Mouse (Mus musculus) left cerebral cortex, adult 18-20 months (tissue): Measurements from ENCODE around the gene Ddx58. TPM values are rescaled to one million over a fixed set of nuclear protein-coding genes. Genes with fewer than 3 reads are reported as not detected.
A peak's percentile ranks its signal among the peaks of the same experiment; 100 is the strongest.

Experiments
- DNase-seq, 2 experiments: peaks; one replicate each; pipeline ENCODE4 v3.0.0; 2021 to 2022; ENCODE audit warnings: low spot score in 2 of 2, mixed read lengths in 1 of 2
- total RNA-seq, 2 experiments: library from RNA; stranded (reverse); gene quantifications; 2 replicates each; pipeline ENCODE4 v1.2.3; 2021

The Ddx58 gene
- total RNA-seq, 2 experiments from 2014 or later, result 4.0 to 4.4 TPM

- DNase-seq, result no peak
These were observed 55.8 kb downstream of the Ddx58 start for GRCm38 (mm10) chr4:40183781-40184180.

GRCm38 (mm10) chr4:40182651-40183320 lies 56.8 kb downstream of the Ddx58 start:
- DNase-seq, result peak; percentile 63 to 72

GRCm38 (mm10) chr4:40181681-40182080 lies 57.9 kb downstream of the Ddx58 start:
- no peak for DNase-seq

- DNase-seq, result no peak
These were observed 59.6 kb downstream of the Ddx58 start for GRCm38 (mm10) chr4:40180046-40180445.

- no peak for DNase-seq
These were observed 61.0 kb downstream of the Ddx58 start for GRCm38 (mm10) chr4:40178584-40178983.

- no peak for DNase-seq
These were observed 65.3 kb downstream of the Ddx58 start for GRCm38 (mm10) chr4:40174321-40174720.

- DNase-seq, result no peak
These were observed 67.3 kb downstream of the Ddx58 start for GRCm38 (mm10) chr4:40172336-40172735.

GRCm38 (mm10) chr4:40171477-40171876 lies 68.2 kb downstream of the Ddx58 start:
- no peak for DNase-seq

GRCm38 (mm10) chr4:40163646-40164045 lies 76.0 kb downstream of the Ddx58 start:
- no peak for DNase-seq

GRCm38 (mm10) chr4:40160591-40161434 lies 78.8 kb downstream of the Ddx58 start:
- no peak for DNase-seq

GRCm38 (mm10) chr4:40158224-40158540 lies 81.4 kb downstream of the Ddx58 start:
- DNase-seq, result no peak

GRCm38 (mm10) chr4:40157500-40158223 lies 82.0 kb downstream of the Ddx58 start:
- DNase-seq, result no peak

GRCm38 (mm10) chr4:40156582-40157499 lies 82.8 kb downstream of the Ddx58 start:
- DNase-seq, result no peak

GRCm38 (mm10) chr4:40156153-40156552 lies 83.5 kb downstream of the Ddx58 start:
- no peak for DNase-seq

GRCm38 (mm10) chr4:40155467-40155999 lies 84.1 kb downstream of the Ddx58 start:
- DNase-seq, result no peak

- no peak for DNase-seq
These were observed 84.9 kb downstream of the Ddx58 start for GRCm38 (mm10) chr4:40154751-40155150.
